Mouse (Mus musculus) liver, embryonic 16.5 days (tissue): ENCODE measurements around the gene Pzp. TPM values are rescaled to one million over a fixed set of nuclear protein-coding genes. Genes with fewer than 3 reads are reported as not detected.
A peak's percentile ranks its signal among the peaks of the same experiment; 100 is the strongest.

Experiments
- ATAC-seq: fragments of 200-750 bp; cut with Nextera tagmentation; 2 replicates; pipeline ENCODE4 v1.8.0; 2017; ENCODE audit warnings: low read depth, mild to moderate bottlenecking, moderate number of reproducible peaks, moderate library complexity
- H3K27ac ChIP-seq: fragments of 300-500 bp; sonication (generic); 2 replicates; pipeline ENCODE4 v1.5.1; 2014; ENCODE audit warnings: mild to moderate bottlenecking, low read length
- H3K27me3 ChIP-seq: fragments of 300-500 bp; sonication (generic); 2 replicates; pipeline ENCODE4 v1.6.1; 2014; ENCODE audit warnings: low read depth, low read length, mixed read lengths; ENCODE audit not compliant: control insufficient read depth, insufficient read depth
- H3K36me3 ChIP-seq: fragments of 300-500 bp; sonication (generic); 2 replicates; pipeline ENCODE4 v1.6.1; 2014; ENCODE audit warnings: mild to moderate bottlenecking; ENCODE audit not compliant: control insufficient read depth, insufficient read depth
- H3K4me1 ChIP-seq: fragments of 300-500 bp; sonication (generic); 2 replicates; pipeline ENCODE4 v1.6.1; 2014; ENCODE audit warnings: low read depth, low read length, mixed read lengths; ENCODE audit not compliant: control insufficient read depth
- H3K4me2 ChIP-seq: fragments of 300-500 bp; sonication (generic); 2 replicates; pipeline ENCODE4 v1.6.1; 2014; ENCODE audit warnings: low read depth, low read length, mixed read lengths
- H3K4me3 ChIP-seq: fragments of 300-500 bp; sonication (generic); 2 replicates; pipeline ENCODE4 v1.5.1; 2014; ENCODE audit warnings: low read depth, mild to moderate bottlenecking, low read length
- H3K9ac ChIP-seq: fragments of 300-500 bp; sonication (generic); 2 replicates; pipeline ENCODE4 v1.6.1; 2014; ENCODE audit warnings: low read depth, low read length
- H3K9me3 ChIP-seq: fragments of 300-500 bp; sonication (generic); replicated peaks from 2 replicates; pipeline ENCODE4 v1.6.1; 2016; ENCODE audit warnings: low read length; ENCODE audit not compliant: control insufficient read depth
- WGBS: fragments of 180-500 bp; shearing (Covaris S2); extraction: QIAGEN DNeasy Blood & Tissue Kit; methylation state at CpG from one replicate; pipeline ENCODE4 v1.1.7; 2014; ENCODE audit not compliant: insufficient replicate concordance; 5-methylcytosine and 5-hydroxymethylcytosine counted together
- polyA plus RNA-seq: library from polyadenylated mRNA; unstranded; fragments of >200 nt; fragmentation: Nextera tagmentation; extraction: Ambion mirVana; gene quantifications from 2 replicates; pipeline ENCODE4 v1.2.1, GENCODE M21; 2015

Gene Pzp
- polyA plus RNA-seq, 1 experiment from 2014 or later = 844 TPM

GRCm38 (mm10) chr6:128466563-128466962, 60.0 kb downstream of the Pzp start:
- H3K4me3 ChIP-seq = no peak overlapping the region
- no peak overlapping the region for H3K27ac ChIP-seq
- H3K27me3 ChIP-seq = no peaks in the 10 kb centered on the region
- H3K9me3 ChIP-seq = no peaks in the 10 kb centered on the region
- no peak overlapping the region for H3K9ac ChIP-seq
- H3K4me2 ChIP-seq = no peak overlapping the region
- peaks cover 16% of the 10 kb centered on the region for H3K4me1 ChIP-seq
- 27% methylated on average over 3 of the region's 3 CpGs for WGBS
- no peaks in the 10 kb centered on the region for H3K36me3 ChIP-seq
- ATAC-seq = peak; percentile 66

GRCm38 (mm10) chr6:128466043-128466442, 60.5 kb downstream of the Pzp start:
- ATAC-seq = no peak
- Histone ChIP-seq H3K4me3 (no peak overlapping the region), H3K4me1 (peaks cover 16% of the 10 kb centered on the region), H3K9ac (no peak overlapping the region), H3K4me2 (no peak overlapping the region), H3K27me3 (no peaks in the 10 kb centered on the region), H3K27ac (no peak overlapping the region), H3K36me3 (no peaks in the 10 kb centered on the region), H3K9me3 (no peaks in the 10 kb centered on the region)
- WGBS = 58% methylated on average over 7 of the region's 7 CpGs

- 55% methylated on average over 4 of the region's 4 CpGs for WGBS
- Histone ChIP-seq H3K4me1 (peaks cover 16% of the 10 kb centered on the region), H3K27ac (no peak overlapping the region), H3K36me3 (no peaks in the 10 kb centered on the region), H3K4me3 (no peak overlapping the region), H3K9me3 (no peaks in the 10 kb centered on the region), H3K27me3 (no peaks in the 10 kb centered on the region), H3K9ac (no peak overlapping the region), H3K4me2 (no peak overlapping the region)
- ATAC-seq = no peak
Measured at GRCm38 (mm10) chr6:128464996-128465395, 61.5 kb downstream of the Pzp start.

GRCm38 (mm10) chr6:128461606-128462005, 64.9 kb downstream of the Pzp start:
- no peaks in the 10 kb centered on the region for H3K27me3 ChIP-seq
- no peaks in the 10 kb centered on the region for H3K36me3 ChIP-seq
- peaks cover 7% of the 10 kb centered on the region for H3K4me1 ChIP-seq
- ATAC-seq = no peak
- H3K9me3 ChIP-seq = no peaks in the 10 kb centered on the region
- no peak overlapping the region for H3K9ac ChIP-seq
- no peak overlapping the region for H3K27ac ChIP-seq
- H3K4me2 ChIP-seq = no peak overlapping the region
- H3K4me3 ChIP-seq = no peak overlapping the region

- Histone ChIP-seq H3K9ac (no peak overlapping the region), H3K9me3 (no peaks in the 10 kb centered on the region), H3K27me3 (no peaks in the 10 kb centered on the region), H3K4me1 (peaks cover 2% of the 10 kb centered on the region), H3K4me2 (no peak overlapping the region), H3K27ac (no peak overlapping the region), H3K4me3 (no peak overlapping the region), H3K36me3 (no peaks in the 10 kb centered on the region)
- WGBS = 69% methylated on average over 14 of the region's 14 CpGs
- ATAC-seq = no peak
Measured at GRCm38 (mm10) chr6:128460729-128461503, 65.6 kb downstream of the Pzp start.

- no peaks in the 10 kb centered on the region for H3K27me3 ChIP-seq
- WGBS = 28% methylated on average over 2 of the region's 2 CpGs
- no peak overlapping the region for H3K4me2 ChIP-seq
- ATAC-seq = no peak
- H3K9me3 ChIP-seq = no peaks in the 10 kb centered on the region
- H3K4me3 ChIP-seq = no peak overlapping the region
- no peaks in the 10 kb centered on the region for H3K36me3 ChIP-seq
- H3K27ac ChIP-seq = no peak overlapping the region
- no peaks in the 10 kb centered on the region for H3K4me1 ChIP-seq
- no peak overlapping the region for H3K9ac ChIP-seq
Measured at GRCm38 (mm10) chr6:128460321-128460720, 66.2 kb downstream of the Pzp start.

GRCm38 (mm10) chr6:128457186-128457585, 69.3 kb downstream of the Pzp start:
- 60% methylated on average over 5 of the region's 5 CpGs for WGBS
- H3K9ac ChIP-seq = no peak overlapping the region
- H3K9me3 ChIP-seq = no peaks in the 10 kb centered on the region
- H3K4me1 ChIP-seq = no peaks in the 10 kb centered on the region
- H3K27ac ChIP-seq = no peak overlapping the region
- no peak overlapping the region for H3K4me2 ChIP-seq
- H3K4me3 ChIP-seq = no peak overlapping the region
- no peaks in the 10 kb centered on the region for H3K27me3 ChIP-seq
- H3K36me3 ChIP-seq = no peaks in the 10 kb centered on the region
- ATAC-seq = no peak

- Histone ChIP-seq H3K9me3 (no peaks in the 10 kb centered on the region), H3K9ac (no peak overlapping the region), H3K27ac (no peak overlapping the region), H3K27me3 (no peaks in the 10 kb centered on the region), H3K4me2 (no peak overlapping the region), H3K4me3 (no peak overlapping the region), H3K4me1 (no peaks in the 10 kb centered on the region), H3K36me3 (no peaks in the 10 kb centered on the region)
- no peak for ATAC-seq
- 63% methylated on average over 12 of the region's 12 CpGs for WGBS
Measured at GRCm38 (mm10) chr6:128455835-128456605, 70.5 kb downstream of the Pzp start.

- 76% methylated on average over 5 of the region's 5 CpGs for WGBS
- Histone ChIP-seq H3K9me3 (no peaks in the 10 kb centered on the region), H3K4me1 (peaks cover 7% of the 10 kb centered on the region), H3K4me3 (no peak overlapping the region), H3K27ac (no peak overlapping the region), H3K4me2 (no peak overlapping the region), H3K9ac (no peak overlapping the region), H3K27me3 (no peaks in the 10 kb centered on the region), H3K36me3 (no peaks in the 10 kb centered on the region)
- no peak for ATAC-seq
Measured at GRCm38 (mm10) chr6:128447063-128447462, 79.5 kb downstream of the Pzp start.
